Mouse (Mus musculus) hindbrain, embryonic 12.5 days (tissue): Measurements from ENCODE around the gene Ndufs2. TPM values are rescaled to one million over a fixed set of nuclear protein-coding genes. Genes with fewer than 3 reads are reported as not detected.
A peak's percentile ranks its signal among the peaks of the same experiment; 100 is the strongest.

ENCODE experiments used
- ATAC-seq: fragments of 200-750 bp; cut with Nextera tagmentation; 2 replicates; pipeline ENCODE4 v1.8.0; 2017; ENCODE audit warnings: moderate TSS enrichment; ENCODE audit not compliant: low FRiP score
- H3K27ac ChIP-seq: fragments of 300-500 bp; sonication (generic); 2 replicates; pipeline ENCODE4 v1.5.1; 2016; ENCODE audit warnings: mild to moderate bottlenecking
- H3K27me3 ChIP-seq: fragments of 300-500 bp; sonication (generic); 2 replicates; pipeline ENCODE4 v1.6.1; 2016; ENCODE audit warnings: mild to moderate bottlenecking
- H3K36me3 ChIP-seq: fragments of 300-500 bp; sonication (generic); 2 replicates; pipeline ENCODE4 v1.6.1; 2016; ENCODE audit warnings: mild to moderate bottlenecking
- H3K4me1 ChIP-seq: fragments of 300-500 bp; sonication (generic); 2 replicates; pipeline ENCODE4 v1.6.1; 2016
- H3K4me2 ChIP-seq: fragments of 300-500 bp; sonication (generic); replicated peaks from 2 replicates; pipeline ENCODE4 v1.6.1; 2016; ENCODE audit warnings: mild to moderate bottlenecking
- H3K4me3 ChIP-seq: fragments of 300-500 bp; sonication (generic); 2 replicates; pipeline ENCODE4 v1.5.1; 2016; ENCODE audit warnings: mild to moderate bottlenecking
- H3K9ac ChIP-seq: fragments of 300-500 bp; sonication (generic); 2 replicates; pipeline ENCODE4 v1.6.1; 2016; ENCODE audit warnings: mild to moderate bottlenecking, moderate library complexity
- H3K9me3 ChIP-seq: fragments of 300-500 bp; sonication (generic); replicated peaks from 2 replicates; pipeline ENCODE4 v1.6.1; 2016; ENCODE audit warnings: mild to moderate bottlenecking
- WGBS: fragments of 180-500 bp; shearing (Covaris S2); methylation state at CpG from one replicate; pipeline ENCODE4 v1.1.7; 2016; 5-methylcytosine and 5-hydroxymethylcytosine counted together
- polyA plus RNA-seq: library from polyadenylated mRNA; unstranded; fragments of >200 nt; fragmentation: Nextera tagmentation; extraction: Ambion mirVana; gene quantifications from 2 replicates; pipeline ENCODE4 v1.2.1, GENCODE M21; 2016

Gene Ndufs2
- polyA plus RNA-seq, 1 experiment from 2014 or later, result 209 TPM

DNA sequence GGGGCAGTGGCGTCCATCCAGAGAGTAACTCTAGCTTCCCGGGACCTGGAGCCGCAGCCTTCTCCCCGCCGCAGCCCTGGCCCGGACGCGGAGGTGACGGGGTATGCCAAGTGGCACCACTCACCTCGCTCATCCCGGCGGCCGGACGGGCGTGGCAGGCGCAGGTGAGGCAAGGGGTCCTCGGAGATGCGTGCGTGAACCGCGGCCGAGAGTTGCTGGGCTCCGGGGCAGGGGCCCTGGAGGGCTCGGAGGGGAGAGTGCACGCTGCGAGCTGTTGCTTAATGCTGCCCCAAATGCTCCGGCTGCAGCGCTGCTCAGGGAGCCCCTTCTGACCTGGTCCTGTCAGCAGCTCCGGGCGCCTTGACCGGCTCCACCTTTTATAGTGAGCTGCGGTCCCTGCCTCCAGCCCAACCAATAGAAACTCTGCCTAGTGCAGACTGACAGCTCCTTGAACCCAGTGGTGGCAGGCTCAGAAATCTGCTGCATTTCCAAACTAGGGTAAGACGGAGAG lies 55.2 kb downstream of the Ndufs2 start, which contains the start of gene Pcp4l1:
Gene Pcp4l1 (minus strand): TSS at position 382 of the 511 bp plus-strand sequence.
- peak within 1 kb of the TSS; percentile 92 for H3K4me2 ChIP-seq
- no peaks in the 10 kb centered on the region for H3K9me3 ChIP-seq
- no peaks in the 10 kb centered on the region for H3K36me3 ChIP-seq
- H3K9ac ChIP-seq, result peak within 1 kb of the TSS; percentile 54
- H3K27me3 ChIP-seq, result peaks cover 53% of the 10 kb centered on the region
- WGBS, result under 1% methylated on average over 33 of the region's 33 CpGs
- H3K4me3 ChIP-seq, result peak within 1 kb of the TSS; percentile 50
- ATAC-seq, result peak; percentile 59
- H3K4me1 ChIP-seq, result peaks cover 35% of the 10 kb centered on the region
- no peak within 1 kb of the TSS for H3K27ac ChIP-seq

GRCm38 (mm10) chr1:171195046-171195822 lies 56.0 kb downstream of the Ndufs2 start:
- WGBS, result 5% methylated on average over 20 of the region's 20 CpGs
- Histone ChIP-seq H3K4me3 (peak overlapping the region; percentile 50), H3K27me3 (peaks cover 58% of the 10 kb centered on the region), H3K9ac (peak overlapping the region; percentile 54), H3K4me1 (peaks cover 35% of the 10 kb centered on the region), H3K36me3 (no peaks in the 10 kb centered on the region), H3K4me2 (peak overlapping the region; percentile 92), H3K27ac (no peak overlapping the region), H3K9me3 (no peaks in the 10 kb centered on the region)
- ATAC-seq, result no peak

DNA sequence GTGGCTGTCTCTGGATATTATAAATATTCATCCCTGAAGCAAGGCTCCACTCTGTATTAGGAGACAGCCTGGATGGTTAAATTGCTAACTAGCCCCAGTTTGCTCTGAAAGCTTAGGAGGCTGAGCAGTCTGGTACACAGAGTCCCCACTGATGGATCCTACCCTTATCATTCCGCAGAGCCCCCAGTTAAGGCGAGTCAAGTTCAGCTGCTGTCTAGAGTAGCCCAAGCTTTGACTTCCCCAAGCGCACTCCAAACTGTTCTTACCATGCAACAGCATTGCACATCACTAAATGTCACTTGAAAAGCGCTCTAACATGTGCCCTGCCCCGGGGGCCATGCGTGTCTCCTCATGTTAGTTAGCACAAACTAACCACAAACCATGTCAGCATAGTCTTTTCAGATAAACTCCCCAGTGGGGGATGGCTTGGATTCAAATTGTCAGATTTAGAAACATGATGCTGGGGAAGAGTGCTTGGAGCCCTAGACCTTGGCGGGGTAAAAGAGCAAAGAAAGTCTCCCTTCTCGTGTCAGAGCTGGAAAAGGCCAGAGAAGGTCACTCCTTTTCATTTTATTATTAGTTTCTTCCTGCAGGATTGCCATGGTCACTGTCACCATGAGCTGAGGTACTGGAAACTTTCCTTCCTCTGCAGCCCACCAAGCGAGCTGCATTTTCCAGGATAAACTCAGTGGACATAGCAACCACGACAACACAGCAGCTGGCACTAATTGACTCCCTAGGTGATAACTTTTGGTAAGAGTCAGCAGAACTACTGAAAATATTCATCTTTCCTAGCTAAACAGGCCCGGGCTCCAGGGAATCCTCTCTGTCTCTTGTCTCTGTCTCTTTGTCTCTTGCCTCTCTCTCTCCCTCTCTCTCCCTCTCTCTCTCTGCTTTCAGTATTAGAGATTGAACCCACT lies 57.0 kb downstream of the Ndufs2 start:
- Histone ChIP-seq H3K4me2 (peak overlapping the region; percentile 92), H3K27me3 (peaks cover 57% of the 10 kb centered on the region), H3K9ac (no peak overlapping the region), H3K4me3 (0 out of 2 replicates have a peak overlapping the region, but pooled peaks have one; percentile 14), H3K27ac (peak overlapping the region; percentile 49), H3K36me3 (no peaks in the 10 kb centered on the region), H3K9me3 (no peaks in the 10 kb centered on the region), H3K4me1 (peaks cover 38% of the 10 kb centered on the region)
- ATAC-seq, result 0 out of 2 replicates have a peak, but pooled peaks have one; percentile 16
- 22% methylated on average over 11 of the region's 11 CpGs for WGBS

GRCm38 (mm10) chr1:171193093-171193840 lies 57.9 kb downstream of the Ndufs2 start:
- peak overlapping the region; percentile 48 for H3K4me2 ChIP-seq
- H3K27me3 ChIP-seq, result peaks cover 53% of the 10 kb centered on the region
- no peak overlapping the region for H3K9ac ChIP-seq
- peak overlapping the region; percentile 49 for H3K27ac ChIP-seq
- no peaks in the 10 kb centered on the region for H3K36me3 ChIP-seq
- H3K4me3 ChIP-seq, result peak overlapping the region; percentile 14; the same call in 1 of the 2 replicates
- WGBS, result 3% methylated on average over 18 of the region's 18 CpGs
- no peaks in the 10 kb centered on the region for H3K9me3 ChIP-seq
- peaks cover 46% of the 10 kb centered on the region for H3K4me1 ChIP-seq
- peak; percentile 51 for ATAC-seq

DNA sequence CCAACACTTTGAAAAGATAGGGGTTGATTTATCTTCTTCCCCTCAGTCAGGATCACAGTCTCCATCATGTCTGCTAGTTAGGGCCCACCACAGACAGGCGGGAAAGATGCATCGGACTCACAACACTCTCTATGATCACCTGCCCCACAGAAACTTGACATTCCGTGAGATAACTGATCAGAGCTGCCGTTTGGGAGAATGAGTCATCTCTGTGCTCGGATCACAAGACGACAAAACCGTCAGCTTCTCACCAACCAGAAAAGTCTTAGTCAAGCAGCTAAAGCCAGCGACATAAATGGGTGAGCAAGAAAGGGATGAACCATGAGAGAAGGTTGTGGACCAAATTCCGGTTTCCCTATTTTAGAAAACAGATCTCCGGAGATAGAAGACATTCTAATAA lies 58.9 kb downstream of the Ndufs2 start:
- Histone ChIP-seq H3K9me3 (no peaks in the 10 kb centered on the region), H3K27me3 (peaks cover 49% of the 10 kb centered on the region), H3K36me3 (no peaks in the 10 kb centered on the region), H3K9ac (no peak overlapping the region), H3K4me3 (no peak overlapping the region), H3K4me2 (no peak overlapping the region), H3K4me1 (peaks cover 49% of the 10 kb centered on the region), H3K27ac (no peak overlapping the region)
- 49% methylated on average over 10 of the region's 10 CpGs for WGBS
- ATAC-seq, result no peak

DNA sequence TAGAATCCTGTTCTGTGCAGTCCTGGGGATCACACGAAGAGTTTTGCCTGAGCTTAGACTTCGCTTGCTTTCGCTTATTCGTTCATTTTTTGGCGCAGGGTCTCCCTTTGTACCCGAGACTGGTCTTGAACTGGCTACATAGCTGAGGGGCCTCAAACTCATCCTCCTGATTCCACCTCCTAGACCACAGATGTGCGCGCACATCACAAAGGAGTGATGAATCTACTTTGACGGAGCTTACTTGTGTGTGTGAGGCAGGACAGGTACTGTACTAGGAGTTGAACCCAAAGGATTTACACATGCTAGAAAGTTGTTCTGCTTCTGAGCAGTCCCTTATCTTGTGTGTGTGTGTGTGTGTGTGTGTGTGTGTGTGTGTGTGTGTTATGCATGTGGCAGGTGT lies 60.4 kb downstream of the Ndufs2 start:
- no peak overlapping the region for H3K4me3 ChIP-seq
- H3K4me1 ChIP-seq, result peaks cover 47% of the 10 kb centered on the region
- no peaks in the 10 kb centered on the region for H3K36me3 ChIP-seq
- ATAC-seq, result no peak
- H3K9ac ChIP-seq, result no peak overlapping the region
- H3K27me3 ChIP-seq, result peaks cover 36% of the 10 kb centered on the region
- H3K27ac ChIP-seq, result no peak overlapping the region
- no peaks in the 10 kb centered on the region for H3K9me3 ChIP-seq
- WGBS, result 91% methylated on average over 9 of the region's 9 CpGs
- H3K4me2 ChIP-seq, result no peak overlapping the region

GRCm38 (mm10) chr1:171189476-171190114 lies 61.6 kb downstream of the Ndufs2 start:
- Histone ChIP-seq H3K9ac (no peak overlapping the region), H3K4me2 (no peak overlapping the region), H3K27ac (no peak overlapping the region), H3K9me3 (no peaks in the 10 kb centered on the region), H3K27me3 (peaks cover 24% of the 10 kb centered on the region), H3K36me3 (no peaks in the 10 kb centered on the region), H3K4me3 (no peak overlapping the region), H3K4me1 (peaks cover 38% of the 10 kb centered on the region)
- WGBS, result 27% methylated on average over 14 of the region's 14 CpGs
- 0 out of 2 replicates have a peak, but pooled peaks have one; percentile 38 for ATAC-seq

DNA sequence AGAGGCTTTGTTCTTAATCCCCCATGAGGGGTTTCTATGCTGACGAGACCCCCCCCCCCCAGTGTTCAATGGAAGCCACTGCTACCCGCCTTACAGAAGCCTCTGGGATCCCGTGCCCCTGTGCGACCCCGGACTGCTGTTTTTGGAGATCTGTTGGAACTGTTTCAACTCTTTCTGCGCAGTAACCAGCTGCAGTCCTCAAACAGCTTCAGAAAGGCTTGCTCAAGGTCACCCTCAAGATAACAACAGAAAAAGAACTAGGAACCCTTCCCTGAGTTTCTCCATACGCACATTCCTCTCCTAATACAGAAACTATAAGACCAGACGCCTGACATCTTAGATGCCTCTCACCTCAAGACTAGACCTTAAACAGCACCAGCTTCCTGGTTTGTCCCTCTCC lies 62.1 kb downstream of the Ndufs2 start:
- ATAC-seq, result no peak; the same call in 1 of the 2 replicates
- Histone ChIP-seq H3K9ac (no peak overlapping the region), H3K4me3 (no peak overlapping the region), H3K27ac (0 out of 2 replicates have a peak overlapping the region, but pooled peaks have one; percentile 6), H3K4me1 (peaks cover 33% of the 10 kb centered on the region), H3K27me3 (peaks cover 19% of the 10 kb centered on the region), H3K9me3 (no peaks in the 10 kb centered on the region), H3K36me3 (no peaks in the 10 kb centered on the region), H3K4me2 (no peak overlapping the region)
- 11% methylated on average over 8 of the region's 8 CpGs for WGBS

DNA sequence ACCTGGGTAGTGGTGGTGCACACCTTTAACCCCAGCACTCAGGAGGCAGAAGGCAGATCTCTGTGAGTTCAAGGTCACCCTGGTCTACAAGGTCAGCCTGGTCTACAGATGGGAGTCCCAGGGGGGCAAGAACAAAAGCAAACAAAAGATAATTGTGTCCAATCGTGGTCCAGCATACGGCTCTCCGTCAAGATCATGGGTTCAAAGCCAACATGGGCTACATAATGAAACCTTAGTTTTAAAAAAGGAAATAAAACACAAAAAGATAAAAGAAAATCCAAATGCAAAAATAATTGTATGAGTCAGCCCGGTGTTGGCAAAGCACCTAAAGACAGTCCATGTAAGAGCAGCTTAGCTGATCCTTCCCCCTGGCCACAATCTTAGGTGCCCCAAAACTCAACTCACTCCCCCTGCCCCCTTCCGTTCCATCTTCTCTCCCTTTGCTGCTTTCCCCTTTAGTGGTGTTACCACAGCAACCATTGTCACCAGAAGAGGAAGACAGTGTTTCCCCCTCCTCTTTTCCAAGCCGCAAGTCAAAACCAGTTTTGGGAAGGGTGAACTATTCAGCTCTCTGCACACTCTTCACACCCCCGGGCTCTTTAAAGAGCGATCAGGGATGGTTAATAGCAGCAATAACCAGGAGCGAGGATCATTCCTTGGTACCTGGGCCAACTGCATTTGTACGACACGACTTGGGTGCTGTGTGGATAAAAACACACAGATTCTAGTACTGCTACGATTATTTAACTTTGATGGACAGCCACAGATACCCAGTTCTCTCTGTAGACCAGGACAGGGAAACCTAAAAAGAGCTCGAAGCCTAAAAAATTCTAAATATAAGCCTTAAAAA lies 63.1 kb downstream of the Ndufs2 start:
- Histone ChIP-seq H3K4me2 (no peak overlapping the region; the same call in 1 of the 2 replicates), H3K9me3 (no peaks in the 10 kb centered on the region), H3K27me3 (peaks cover 13% of the 10 kb centered on the region), H3K9ac (no peak overlapping the region), H3K4me1 (peaks cover 23% of the 10 kb centered on the region), H3K4me3 (no peak overlapping the region), H3K36me3 (no peaks in the 10 kb centered on the region), H3K27ac (0 out of 2 replicates have a peak overlapping the region, but pooled peaks have one; percentile 5)
- ATAC-seq, result no peak
- WGBS, result 30% methylated on average over 13 of the region's 13 CpGs

GRCm38 (mm10) chr1:171185655-171186054 lies 65.5 kb downstream of the Ndufs2 start:
- no peak overlapping the region for H3K4me3 ChIP-seq
- H3K9me3 ChIP-seq, result no peaks in the 10 kb centered on the region
- WGBS, result 73% methylated on average over 8 of the region's 8 CpGs
- no peak overlapping the region for H3K27ac ChIP-seq
- H3K9ac ChIP-seq, result no peak overlapping the region; the same call in 1 of the 2 replicates
- H3K4me2 ChIP-seq, result no peak overlapping the region
- H3K4me1 ChIP-seq, result peaks cover 14% of the 10 kb centered on the region
- H3K27me3 ChIP-seq, result 0 out of 2 replicates have a peak, but pooled peaks cover 3% of the 10 kb centered on the region
- no peak for ATAC-seq
- H3K36me3 ChIP-seq, result no peaks in the 10 kb centered on the region
